Mouse (Mus musculus): ENCODE data around the gene Fars2. TPM values are rescaled to one million over a fixed set of nuclear protein-coding genes. Genes with fewer than 3 reads are reported as not detected.
"Not testable (repeated sequence)": the region's sequence is repeated elsewhere in the genome, so short reads cannot be mapped to it uniquely, and the experiment has no call there.

The Fars2 gene
- polyA plus RNA-seq, 1 experiment from 2014 or later = 31.7 TPM

DNA sequence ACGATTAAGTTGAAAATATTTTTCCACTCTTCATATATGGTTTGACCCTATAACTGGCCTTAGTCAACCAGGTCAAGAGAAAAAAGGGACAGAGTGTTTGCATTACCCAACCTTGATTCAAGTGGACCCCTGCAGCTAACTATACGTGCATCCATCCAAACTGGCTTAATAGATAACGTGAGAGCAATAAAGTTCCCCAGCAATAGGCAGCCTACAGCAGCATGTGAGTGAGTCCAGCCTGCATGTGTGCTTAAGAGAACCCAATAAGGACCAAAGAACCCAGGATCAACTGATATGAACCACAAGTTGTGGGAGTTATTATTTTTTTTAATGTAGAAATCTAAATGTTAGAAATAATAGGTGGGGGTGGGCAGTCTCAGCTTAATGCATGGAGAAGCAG, 213.3 kb downstream of the Fars2 start:
- Histone ChIP-seq H3K4me1 (ENCODE audit: control insufficient read depth, insufficient read depth, low read length) (no peaks in the 10 kb centered on the region), H3K9me3 (ENCODE audit: control insufficient read depth, low read length) (no peaks in the 10 kb centered on the region), H3K4me3 (ENCODE audit: low read length) (no peak overlapping the region), H3K27me3 (ENCODE audit: control insufficient read depth, insufficient read depth, low read length) (no peaks in the 10 kb centered on the region), H3K27ac (ENCODE audit: low read depth, low read length) (no peak overlapping the region), H3K4me2 (replicated peaks; ENCODE audit: low read depth, low read length) (no peak overlapping the region), H3K36me3 (ENCODE audit: control insufficient read depth, insufficient read depth, low read length) (no peaks in the 10 kb centered on the region), H3K9ac (ENCODE audit: low read depth, low read length) (no peak overlapping the region)
- no peak for ATAC-seq (ENCODE audit: low FRiP score, low TSS enrichment)
- 85% methylated on average over 3 of the region's 3 CpGs for WGBS

DNA sequence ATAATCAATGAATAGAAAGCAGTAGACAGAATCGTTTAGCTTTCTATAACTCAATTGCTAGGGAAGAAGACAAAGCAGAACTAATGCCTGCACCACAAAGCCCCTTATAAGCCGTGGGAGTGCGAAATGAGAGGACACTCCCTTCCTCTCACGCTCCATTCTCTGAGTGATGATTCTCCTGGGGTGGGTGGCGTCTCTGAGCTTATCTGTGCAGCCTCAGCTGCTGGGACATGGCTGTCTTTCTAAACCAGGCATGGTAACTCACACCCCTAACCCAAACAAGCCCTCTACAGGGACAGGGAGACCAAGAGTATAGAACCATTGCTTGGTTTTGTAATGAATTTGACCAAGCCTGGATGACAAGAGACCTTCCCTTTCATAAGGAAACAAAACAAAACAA, 217.5 kb downstream of the Fars2 start:
- Histone ChIP-seq H3K27ac (ENCODE audit: low read depth, low read length) (no peak overlapping the region), H3K4me1 (ENCODE audit: control insufficient read depth, insufficient read depth, low read length) (no peaks in the 10 kb centered on the region), H3K4me2 (replicated peaks; ENCODE audit: low read depth, low read length) (no peak overlapping the region), H3K27me3 (ENCODE audit: control insufficient read depth, insufficient read depth, low read length) (no peaks in the 10 kb centered on the region), H3K9ac (ENCODE audit: low read depth, low read length) (no peak overlapping the region), H3K36me3 (ENCODE audit: control insufficient read depth, insufficient read depth, low read length) (no peaks in the 10 kb centered on the region), H3K9me3 (ENCODE audit: control insufficient read depth, low read length) (no peaks in the 10 kb centered on the region), H3K4me3 (ENCODE audit: low read length) (no peak overlapping the region)
- no peak for ATAC-seq (ENCODE audit: low FRiP score, low TSS enrichment)
- WGBS = 67% methylated on average over 5 of the region's 5 CpGs

- H3K27me3 ChIP-seq (ENCODE audit: control insufficient read depth, insufficient read depth, low read length) = no peaks in the 10 kb centered on the region
- no peak overlapping the region for H3K9ac ChIP-seq (ENCODE audit: low read depth, low read length)
- ATAC-seq (ENCODE audit: low FRiP score, low TSS enrichment) = no peak
- H3K4me3 ChIP-seq (ENCODE audit: low read length) = no peak overlapping the region
- 73% methylated on average over 11 of the region's 11 CpGs for WGBS
- no peak overlapping the region for H3K27ac ChIP-seq (ENCODE audit: low read depth, low read length)
- no peak overlapping the region for H3K4me2 ChIP-seq (replicated peaks; ENCODE audit: low read depth, low read length)
- H3K4me1 ChIP-seq (ENCODE audit: control insufficient read depth, insufficient read depth, low read length) = no peaks in the 10 kb centered on the region
- H3K9me3 ChIP-seq (ENCODE audit: control insufficient read depth, low read length) = no peaks in the 10 kb centered on the region
- no peaks in the 10 kb centered on the region for H3K36me3 ChIP-seq (ENCODE audit: control insufficient read depth, insufficient read depth, low read length)
These were observed 234.3 kb downstream of the Fars2 start for GRCm38 (mm10) chr13:36351529-36351928.

GRCm38 (mm10) chr13:36357469-36357868, 240.3 kb downstream of the Fars2 start:
- Histone ChIP-seq H3K4me2 (replicated peaks; ENCODE audit: low read depth, low read length) (no peak overlapping the region), H3K9me3 (ENCODE audit: control insufficient read depth, low read length) (no peaks in the 10 kb centered on the region), H3K27me3 (ENCODE audit: control insufficient read depth, insufficient read depth, low read length) (no peaks in the 10 kb centered on the region), H3K4me3 (ENCODE audit: low read length) (no peak overlapping the region), H3K9ac (ENCODE audit: low read depth, low read length) (no peak overlapping the region), H3K4me1 (ENCODE audit: control insufficient read depth, insufficient read depth, low read length) (no peaks in the 10 kb centered on the region), H3K36me3 (ENCODE audit: control insufficient read depth, insufficient read depth, low read length) (no peaks in the 10 kb centered on the region), H3K27ac (ENCODE audit: low read depth, low read length) (no peak overlapping the region)
- no peak for ATAC-seq (ENCODE audit: low FRiP score, low TSS enrichment)
- whole genome bisulfite sequencing = 83% methylated on average over 4 of the region's 4 CpGs

DNA sequence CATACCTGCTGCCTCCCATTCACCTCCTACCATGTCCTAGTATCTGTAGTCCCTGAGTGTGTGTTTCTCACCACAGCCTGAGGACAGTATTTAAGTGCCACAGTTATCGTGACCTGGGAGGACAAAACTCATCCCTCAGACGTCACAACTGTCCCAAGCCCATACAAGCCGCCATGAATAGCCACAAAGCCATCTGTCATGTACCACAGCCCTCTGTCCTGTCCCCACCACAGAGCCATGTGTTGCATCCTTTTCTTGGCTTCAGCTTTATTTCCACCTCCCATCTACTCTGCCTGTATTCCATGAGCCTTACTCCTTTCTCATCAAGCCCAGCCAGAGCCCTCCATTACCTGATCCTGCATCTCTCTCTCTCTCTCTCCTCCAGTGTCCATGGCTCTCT, 244.2 kb downstream of the Fars2 start:
- ATAC-seq (ENCODE audit: low FRiP score, low TSS enrichment) = no peak
- no peaks in the 10 kb centered on the region for H3K27me3 ChIP-seq (ENCODE audit: control insufficient read depth, insufficient read depth, low read length)
- 90% methylated on average over 3 of the region's 3 CpGs for WGBS
- H3K9ac ChIP-seq (ENCODE audit: low read depth, low read length) = no peak overlapping the region
- H3K9me3 ChIP-seq (ENCODE audit: control insufficient read depth, low read length) = no peaks in the 10 kb centered on the region
- no peaks in the 10 kb centered on the region for H3K36me3 ChIP-seq (ENCODE audit: control insufficient read depth, insufficient read depth, low read length)
- no peak overlapping the region for H3K4me3 ChIP-seq (ENCODE audit: low read length)
- no peak overlapping the region for H3K27ac ChIP-seq (ENCODE audit: low read depth, low read length)
- H3K4me1 ChIP-seq (ENCODE audit: control insufficient read depth, insufficient read depth, low read length) = no peaks in the 10 kb centered on the region
- H3K4me2 ChIP-seq (replicated peaks; ENCODE audit: low read depth, low read length) = no peak overlapping the region

GRCm38 (mm10) chr13:36365719-36366118, 248.5 kb downstream of the Fars2 start:
- H3K27me3 ChIP-seq (ENCODE audit: control insufficient read depth, insufficient read depth, low read length); H3K4me2 ChIP-seq (replicated peaks; ENCODE audit: low read depth, low read length); H3K9me3 ChIP-seq (ENCODE audit: control insufficient read depth, low read length); H3K4me3 ChIP-seq (ENCODE audit: low read length); H3K36me3 ChIP-seq (ENCODE audit: control insufficient read depth, insufficient read depth, low read length); H3K9ac ChIP-seq (ENCODE audit: low read depth, low read length); H3K4me1 ChIP-seq (ENCODE audit: control insufficient read depth, insufficient read depth, low read length); ATAC-seq (ENCODE audit: low FRiP score, low TSS enrichment); H3K27ac ChIP-seq (ENCODE audit: low read depth, low read length): not testable (repeated sequence)
- WGBS = 98% methylated on average over 5 of the region's 5 CpGs

DNA sequence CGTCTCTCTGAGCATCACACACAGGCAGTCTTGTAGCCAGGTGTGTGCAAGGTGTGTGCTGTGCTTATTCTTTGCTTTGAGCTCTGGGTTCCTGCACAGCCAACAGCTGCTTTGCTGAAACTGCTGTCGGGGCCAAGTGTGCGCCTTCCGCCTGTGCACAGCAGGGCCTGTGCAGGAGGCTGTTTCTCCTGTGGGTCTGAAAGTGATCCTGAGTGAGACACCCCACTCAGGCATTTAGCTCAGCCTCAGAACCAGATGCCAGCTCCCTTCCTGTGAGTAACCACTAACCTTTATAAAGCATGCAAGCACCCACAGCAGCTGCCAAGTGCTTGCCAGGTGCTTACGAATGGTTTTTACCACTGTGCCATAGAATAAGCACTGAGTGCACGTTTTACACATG, 249.1 kb downstream of the Fars2 start:
- Histone ChIP-seq H3K4me1 (ENCODE audit: control insufficient read depth, insufficient read depth, low read length) (no peaks in the 10 kb centered on the region), H3K4me3 (ENCODE audit: low read length) (no peak overlapping the region), H3K36me3 (ENCODE audit: control insufficient read depth, insufficient read depth, low read length) (no peaks in the 10 kb centered on the region), H3K9ac (ENCODE audit: low read depth, low read length) (no peak overlapping the region), H3K27me3 (ENCODE audit: control insufficient read depth, insufficient read depth, low read length) (no peaks in the 10 kb centered on the region), H3K9me3 (ENCODE audit: control insufficient read depth, low read length) (no peaks in the 10 kb centered on the region), H3K4me2 (replicated peaks; ENCODE audit: low read depth, low read length) (no peak overlapping the region), H3K27ac (ENCODE audit: low read depth, low read length) (no peak overlapping the region)
- WGBS = 85% methylated on average over 6 of the region's 6 CpGs
- no peak for ATAC-seq (ENCODE audit: low FRiP score, low TSS enrichment)

DNA sequence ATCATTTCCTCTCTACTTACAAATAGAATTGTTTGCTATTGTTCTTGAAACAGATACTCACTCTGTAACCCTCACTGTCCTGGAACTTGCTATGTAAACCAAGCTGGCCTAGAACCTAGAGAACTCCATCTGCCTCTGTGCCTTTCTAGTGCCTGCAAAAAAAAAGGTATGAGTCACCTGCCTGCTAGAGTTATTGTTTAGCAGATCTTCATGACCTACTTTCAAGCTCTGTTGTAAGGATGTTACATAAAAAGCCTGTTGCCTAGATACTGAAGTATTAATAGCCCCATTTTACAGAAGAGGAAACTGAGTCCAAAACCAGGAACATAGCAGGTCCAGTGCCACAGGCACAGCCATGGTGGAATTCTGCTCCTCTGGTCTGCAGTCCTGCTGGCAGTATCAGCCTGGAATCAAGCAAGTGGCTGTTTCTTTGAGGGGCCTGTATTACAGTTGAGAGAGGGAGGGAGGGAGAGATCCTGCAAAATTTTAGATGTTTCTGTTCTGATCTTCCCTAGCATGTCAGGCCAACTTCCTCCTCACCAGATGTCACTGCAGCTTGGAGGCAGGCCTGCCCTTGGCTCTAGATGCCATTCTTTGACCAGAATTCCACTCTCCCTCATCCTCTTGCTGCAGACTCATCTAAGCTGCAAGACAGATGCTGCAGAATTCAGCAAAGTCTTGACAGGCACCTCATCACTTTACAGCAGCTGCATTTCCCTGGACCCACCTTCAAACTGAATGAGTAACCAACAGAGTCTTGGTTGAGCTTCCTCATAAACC, 250.7 kb downstream of the Fars2 start:
- Histone ChIP-seq H3K27me3 (ENCODE audit: control insufficient read depth, insufficient read depth, low read length) (no peaks in the 10 kb centered on the region), H3K4me1 (ENCODE audit: control insufficient read depth, insufficient read depth, low read length) (no peaks in the 10 kb centered on the region), H3K9ac (ENCODE audit: low read depth, low read length) (no peak overlapping the region), H3K36me3 (ENCODE audit: control insufficient read depth, insufficient read depth, low read length) (no peaks in the 10 kb centered on the region), H3K9me3 (ENCODE audit: control insufficient read depth, low read length) (no peaks in the 10 kb centered on the region), H3K27ac (ENCODE audit: low read depth, low read length) (no peak overlapping the region), H3K4me2 (replicated peaks; ENCODE audit: low read depth, low read length) (no peak overlapping the region), H3K4me3 (ENCODE audit: low read length) (no peak overlapping the region)
- no peak for ATAC-seq (ENCODE audit: low FRiP score, low TSS enrichment)

- WGBS = 72% methylated on average over 3 of the region's 3 CpGs
- no peak for ATAC-seq (ENCODE audit: low FRiP score, low TSS enrichment)
- no peaks in the 10 kb centered on the region for H3K9me3 ChIP-seq (ENCODE audit: control insufficient read depth, low read length)
- no peaks in the 10 kb centered on the region for H3K27me3 ChIP-seq (ENCODE audit: control insufficient read depth, insufficient read depth, low read length)
- H3K4me3 ChIP-seq (ENCODE audit: low read length) = no peak overlapping the region
- no peaks in the 10 kb centered on the region for H3K36me3 ChIP-seq (ENCODE audit: control insufficient read depth, insufficient read depth, low read length)
- no peaks in the 10 kb centered on the region for H3K4me1 ChIP-seq (ENCODE audit: control insufficient read depth, insufficient read depth, low read length)
- no peak overlapping the region for H3K4me2 ChIP-seq (replicated peaks; ENCODE audit: low read depth, low read length)
- H3K27ac ChIP-seq (ENCODE audit: low read depth, low read length) = no peak overlapping the region
- H3K9ac ChIP-seq (ENCODE audit: low read depth, low read length) = no peak overlapping the region
These were observed 251.6 kb downstream of the Fars2 start for GRCm38 (mm10) chr13:36368799-36369198.
